Mouse (Mus musculus): Measurements from ENCODE around the gene Adcy4.

DNA sequence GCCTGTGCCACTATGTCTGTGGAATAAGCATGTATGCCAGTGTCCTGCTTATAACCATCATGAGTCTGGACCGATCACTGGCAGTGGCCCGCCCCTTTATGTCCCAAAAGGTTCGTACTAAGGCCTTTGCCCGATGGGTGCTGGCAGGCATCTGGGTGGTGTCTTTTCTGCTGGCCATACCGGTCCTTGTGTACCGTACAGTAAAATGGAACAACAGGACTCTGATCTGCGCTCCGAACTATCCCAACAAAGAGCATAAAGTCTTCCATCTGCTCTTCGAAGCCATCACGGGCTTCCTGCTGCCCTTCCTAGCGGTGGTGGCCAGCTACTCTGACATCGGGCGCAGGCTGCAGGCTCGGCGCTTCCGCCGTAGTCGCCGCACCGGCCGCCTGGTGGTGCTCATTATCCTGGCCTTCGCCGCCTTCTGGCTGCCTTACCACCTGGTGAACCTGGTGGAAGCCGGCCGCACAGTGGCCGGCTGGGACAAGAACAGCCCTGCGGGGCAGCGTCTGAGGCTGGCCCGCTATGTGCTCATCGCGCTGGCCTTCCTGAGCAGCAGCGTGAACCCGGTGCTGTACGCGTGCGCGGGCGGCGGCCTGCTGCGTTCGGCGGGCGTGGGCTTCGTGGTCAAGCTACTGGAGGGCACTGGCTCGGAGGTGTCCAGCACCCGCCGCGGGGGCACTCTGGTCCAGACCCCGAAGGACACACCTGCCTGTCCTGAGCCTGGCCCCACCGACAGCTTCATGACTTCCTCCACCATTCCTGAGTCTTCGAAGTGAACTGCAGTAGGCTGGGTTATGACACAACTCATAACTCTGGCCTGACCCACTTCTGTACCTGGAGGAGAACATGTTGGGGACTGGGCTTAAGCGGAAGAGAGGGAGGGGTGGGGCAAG is 16.1 kb downstream of the Adcy4 start:
- TF ChIP-seq POLR2A (IDR thresholded peaks at IDR 0.05; ENCODE audit: low read depth, low read length) (no peak; the same call in 1 of the 2 replicates), CTCF (IDR thresholded peaks at IDR 0.05; ENCODE audit: borderline replicate concordance, insufficient read depth, low read length) (no peak)
